Mouse (Mus musculus): Measurements from ENCODE around the gene Il23r.

GRCm38 (mm10) chr6:67416557-67416956 lies 75.1 kb downstream of the Il23r start:
- no peak for TF ChIP-seq CTCF (IDR thresholded peaks at IDR 0.05; ENCODE audit: borderline replicate concordance, insufficient read depth, low read length)
- no peak for TF ChIP-seq POLR2A (IDR thresholded peaks at IDR 0.05; ENCODE audit: low read depth, low read length)
